Mouse (Mus musculus): ENCODE results near the gene Tubb2b. TPM values are rescaled to one million over a fixed set of nuclear protein-coding genes. Genes with fewer than 3 reads are reported as not detected.

Gene Tubb2b
- polyA plus RNA-seq, 1 experiment from 2014 or later: 15.4 TPM

GRCm38 (mm10) chr13:34157596-34158157 lies 27.4 kb upstream of the Tubb2b start:
- no peaks in the 10 kb centered on the region for H3K27me3 ChIP-seq (replicated peaks; ENCODE audit: control insufficient read depth, insufficient read depth, low read length)
- H3K4me2 ChIP-seq (replicated peaks; ENCODE audit: low read depth): no peak overlapping the region
- no peaks in the 10 kb centered on the region for H3K9me3 ChIP-seq (ENCODE audit: control insufficient read depth)
- no peak overlapping the region for H3K4me3 ChIP-seq (ENCODE audit: low read depth, low read length)
- no peak for ATAC-seq
- WGBS: 83% methylated on average over 3 of the region's 3 CpGs
- peaks cover 3% of the 10 kb centered on the region; the same call in 1 of the 2 replicates for H3K4me1 ChIP-seq (replicated peaks; ENCODE audit: control insufficient read depth, insufficient read depth, low read length)
- H3K27ac ChIP-seq (ENCODE audit: low read depth, low read length): no peak overlapping the region
- no peaks in the 10 kb centered on the region for H3K36me3 ChIP-seq (ENCODE audit: control insufficient read depth, insufficient read depth)
- TF ChIP-seq CTCF (IDR thresholded peaks at IDR 0.05; ENCODE audit: low read depth): peak; percentile 18; the same call in 1 of the 2 replicates
- H3K9ac ChIP-seq (ENCODE audit: low read depth, low read length): no peak overlapping the region

GRCm38 (mm10) chr13:34156840-34157185 lies 26.5 kb upstream of the Tubb2b start:
- H3K9ac ChIP-seq (ENCODE audit: low read depth, low read length): no peak overlapping the region
- no peaks in the 10 kb centered on the region for H3K9me3 ChIP-seq (ENCODE audit: control insufficient read depth)
- no peaks in the 10 kb centered on the region for H3K27me3 ChIP-seq (replicated peaks; ENCODE audit: control insufficient read depth, insufficient read depth, low read length)
- no peak overlapping the region for H3K4me2 ChIP-seq (replicated peaks; ENCODE audit: low read depth)
- H3K36me3 ChIP-seq (ENCODE audit: control insufficient read depth, insufficient read depth): no peaks in the 10 kb centered on the region
- H3K4me1 ChIP-seq (replicated peaks; ENCODE audit: control insufficient read depth, insufficient read depth, low read length): no peaks in the 10 kb centered on the region
- ATAC-seq: no peak
- no peak overlapping the region for H3K27ac ChIP-seq (ENCODE audit: low read depth, low read length)
- TF ChIP-seq CTCF (IDR thresholded peaks at IDR 0.05; ENCODE audit: low read depth): no peak
- H3K4me3 ChIP-seq (ENCODE audit: low read depth, low read length): no peak overlapping the region
- 78% methylated on average over 2 of the region's 2 CpGs for WGBS

DNA sequence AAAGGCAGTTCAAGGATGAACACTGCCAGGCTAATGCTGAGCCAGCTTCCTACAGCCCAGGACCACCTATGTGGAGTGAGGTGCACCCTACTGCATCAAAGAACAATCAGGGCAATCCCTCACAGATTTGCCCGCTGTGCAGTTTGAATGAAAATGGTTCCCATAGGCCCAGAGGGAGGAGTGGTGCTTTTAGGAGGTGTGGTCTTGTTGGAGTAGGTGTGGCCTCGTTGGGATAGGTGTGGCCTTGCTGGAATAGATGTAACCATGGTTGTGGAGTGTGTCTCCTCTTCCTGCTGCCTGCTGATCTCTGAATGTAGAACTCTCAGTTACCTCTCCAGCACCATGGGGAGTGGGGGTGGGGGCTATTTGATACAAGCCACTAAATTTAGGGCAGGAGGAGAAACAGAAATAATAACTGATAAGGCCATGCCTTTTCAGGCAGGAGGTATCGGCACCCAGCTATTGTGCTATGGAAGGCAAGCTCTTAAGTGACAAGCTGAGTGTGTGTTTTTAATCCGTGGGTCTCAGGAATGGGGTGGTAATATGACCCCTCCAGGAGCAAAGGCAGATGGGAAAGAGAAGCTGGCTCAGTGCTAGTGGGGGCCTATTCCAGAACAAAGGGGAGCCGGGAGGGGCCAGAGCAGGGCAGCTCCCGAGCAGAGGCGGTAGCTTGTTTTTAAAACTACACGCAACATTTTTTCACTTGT lies 26.0 kb upstream of the Tubb2b start:
- Histone ChIP-seq H3K27me3 (replicated peaks; ENCODE audit: control insufficient read depth, insufficient read depth, low read length) (no peaks in the 10 kb centered on the region), H3K9ac (ENCODE audit: low read depth, low read length) (no peak overlapping the region), H3K4me2 (replicated peaks; ENCODE audit: low read depth) (no peak overlapping the region), H3K9me3 (ENCODE audit: control insufficient read depth) (no peaks in the 10 kb centered on the region), H3K4me1 (replicated peaks; ENCODE audit: control insufficient read depth, insufficient read depth, low read length) (no peaks in the 10 kb centered on the region), H3K4me3 (ENCODE audit: low read depth, low read length) (no peak overlapping the region), H3K27ac (ENCODE audit: low read depth, low read length) (no peak overlapping the region), H3K36me3 (ENCODE audit: control insufficient read depth, insufficient read depth) (no peaks in the 10 kb centered on the region)
- no peak for TF ChIP-seq CTCF (IDR thresholded peaks at IDR 0.05; ENCODE audit: low read depth)
- 64% methylated on average over 8 of the region's 8 CpGs for WGBS
- ATAC-seq: no peak

GRCm38 (mm10) chr13:34154931-34155272 lies 24.6 kb upstream of the Tubb2b start:
- 31% methylated on average over 3 of the region's 3 CpGs for WGBS
- H3K9ac ChIP-seq (ENCODE audit: low read depth, low read length): no peak overlapping the region
- no peaks in the 10 kb centered on the region for H3K4me1 ChIP-seq (replicated peaks; ENCODE audit: control insufficient read depth, insufficient read depth, low read length)
- peak; percentile 78 for TF ChIP-seq CTCF (IDR thresholded peaks at IDR 0.05; ENCODE audit: low read depth)
- H3K27ac ChIP-seq (ENCODE audit: low read depth, low read length): 0 out of 2 replicates have a peak overlapping the region, but pooled peaks have one; percentile 9
- H3K4me2 ChIP-seq (replicated peaks; ENCODE audit: low read depth): peak overlapping the region; percentile 60
- no peaks in the 10 kb centered on the region for H3K36me3 ChIP-seq (ENCODE audit: control insufficient read depth, insufficient read depth)
- ATAC-seq: no peak
- peak overlapping the region; percentile 25; the same call in 1 of the 2 replicates for H3K4me3 ChIP-seq (ENCODE audit: low read depth, low read length)
- H3K27me3 ChIP-seq (replicated peaks; ENCODE audit: control insufficient read depth, insufficient read depth, low read length): no peaks in the 10 kb centered on the region
- H3K9me3 ChIP-seq (ENCODE audit: control insufficient read depth): no peaks in the 10 kb centered on the region

DNA sequence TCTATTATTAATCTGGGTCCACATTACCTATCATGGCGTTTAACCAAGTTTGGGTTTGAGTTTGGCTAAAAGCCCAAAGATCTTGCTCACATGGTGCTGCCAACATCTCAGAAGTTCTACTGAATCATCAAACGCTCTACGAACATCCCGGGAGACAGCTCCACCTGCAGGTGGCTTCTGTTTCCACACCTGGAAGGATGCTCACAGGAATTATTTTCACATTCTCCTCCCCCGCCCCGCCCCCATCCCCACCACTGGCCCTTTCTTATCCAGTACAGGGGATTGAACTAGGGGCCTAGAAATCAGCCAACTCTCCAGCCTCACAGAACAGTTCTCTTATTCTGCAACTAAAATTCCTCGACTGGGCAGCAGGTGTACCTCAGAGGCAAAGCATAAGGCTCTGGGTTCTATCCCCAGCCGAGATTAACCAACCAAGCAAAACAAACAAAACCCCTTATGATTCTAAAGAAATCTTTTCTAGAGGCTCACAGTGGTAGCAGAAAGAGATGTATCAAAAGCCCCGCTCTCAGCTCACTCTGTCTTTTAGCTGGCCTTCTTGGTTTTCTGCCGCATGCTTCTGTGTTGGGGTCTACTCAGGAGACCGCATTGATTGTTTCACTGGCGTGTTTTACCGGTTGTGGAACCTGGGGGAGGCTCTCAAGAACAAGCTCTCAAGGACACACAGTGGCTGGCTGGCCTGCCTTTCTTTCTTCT lies 24.1 kb upstream of the Tubb2b start:
- Histone ChIP-seq H3K4me1 (replicated peaks; ENCODE audit: control insufficient read depth, insufficient read depth, low read length) (0 out of 2 replicates have a peak, but pooled peaks cover under 1% of the 10 kb centered on the region), H3K4me3 (ENCODE audit: low read depth, low read length) (peak overlapping the region; percentile 25; the same call in 1 of the 2 replicates), H3K36me3 (ENCODE audit: control insufficient read depth, insufficient read depth) (no peaks in the 10 kb centered on the region), H3K9me3 (ENCODE audit: control insufficient read depth) (no peaks in the 10 kb centered on the region), H3K9ac (ENCODE audit: low read depth, low read length) (no peak overlapping the region), H3K27ac (ENCODE audit: low read depth, low read length) (0 out of 2 replicates have a peak overlapping the region, but pooled peaks have one; percentile 9), H3K27me3 (replicated peaks; ENCODE audit: control insufficient read depth, insufficient read depth, low read length) (no peaks in the 10 kb centered on the region), H3K4me2 (replicated peaks; ENCODE audit: low read depth) (peak overlapping the region; percentile 60)
- peak; percentile 81 for TF ChIP-seq CTCF (IDR thresholded peaks at IDR 0.05; ENCODE audit: low read depth)
- 45% methylated on average over 13 of the region's 13 CpGs for WGBS
- peak; percentile 56 for ATAC-seq

DNA sequence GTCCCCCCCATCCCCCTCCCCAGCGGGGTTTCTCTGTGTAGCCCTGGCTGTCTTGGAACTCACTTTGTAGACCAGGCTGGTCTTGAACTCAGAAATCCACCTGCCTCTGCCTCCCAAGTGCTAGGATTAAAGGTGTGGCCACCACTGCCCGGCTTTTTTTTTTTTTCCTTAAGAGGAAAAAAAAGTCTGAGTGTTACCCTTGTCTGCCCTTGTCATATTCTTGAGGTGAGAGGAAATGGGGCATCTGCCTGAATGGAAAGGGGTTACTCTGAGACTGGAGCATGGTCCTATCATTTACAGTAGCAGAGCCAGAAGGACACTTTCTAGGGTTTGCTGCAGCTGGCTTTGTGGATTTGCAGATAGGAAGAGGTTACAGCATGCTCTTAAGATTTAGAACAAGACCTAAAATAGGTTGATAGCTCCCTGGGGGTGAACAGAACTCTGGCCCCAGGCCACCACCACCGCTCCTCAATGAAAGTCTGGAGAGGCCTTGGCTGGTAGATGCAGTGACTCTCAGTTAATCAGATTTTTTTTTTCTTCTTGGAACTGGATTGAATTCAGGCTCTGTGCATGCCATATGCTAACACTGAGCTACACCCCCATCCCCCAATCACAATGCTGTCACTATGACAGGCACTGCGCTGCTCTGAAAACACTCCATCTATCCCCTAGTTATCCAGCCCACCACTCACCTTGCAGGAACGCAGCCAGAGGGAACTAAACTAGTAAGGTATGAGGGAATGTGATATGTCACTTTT lies 23.2 kb upstream of the Tubb2b start:
- WGBS: 68% methylated on average over 4 of the region's 5 CpGs
- TF ChIP-seq CTCF (IDR thresholded peaks at IDR 0.05; ENCODE audit: low read depth): no peak
- no peaks in the 10 kb centered on the region for H3K9me3 ChIP-seq (ENCODE audit: control insufficient read depth)
- H3K27ac ChIP-seq (ENCODE audit: low read depth, low read length): no peak overlapping the region
- H3K4me1 ChIP-seq (replicated peaks; ENCODE audit: control insufficient read depth, insufficient read depth, low read length): peaks cover 8% of the 10 kb centered on the region; the same call in 1 of the 2 replicates
- no peak overlapping the region for H3K9ac ChIP-seq (ENCODE audit: low read depth, low read length)
- ATAC-seq: peak; percentile 11; the same call in 1 of the 2 replicates
- H3K27me3 ChIP-seq (replicated peaks; ENCODE audit: control insufficient read depth, insufficient read depth, low read length): no peaks in the 10 kb centered on the region
- H3K4me3 ChIP-seq (ENCODE audit: low read depth, low read length): no peak overlapping the region
- H3K36me3 ChIP-seq (ENCODE audit: control insufficient read depth, insufficient read depth): no peaks in the 10 kb centered on the region
- no peak overlapping the region for H3K4me2 ChIP-seq (replicated peaks; ENCODE audit: low read depth)
